Mouse (Mus musculus) liver, adult 2 months (tissue): ENCODE results near the gene Gabrr2.

Experiments used
- CTCF ChIP-seq: fragments of 200-500 bp; IDR thresholded peaks from 2 replicates; pipeline ENCODE4 v1.5.1; 2011; ENCODE audit warnings: low read depth, low read length, control low read depth
- POLR2A ChIP-seq: fragments of 200-500 bp; IDR thresholded peaks from 2 replicates; pipeline ENCODE4 v1.6.1; 2011; ENCODE audit warnings: low read length, control low read depth; ENCODE audit not compliant: insufficient read depth; ENCODE audit errors: extremely low read depth

DNA sequence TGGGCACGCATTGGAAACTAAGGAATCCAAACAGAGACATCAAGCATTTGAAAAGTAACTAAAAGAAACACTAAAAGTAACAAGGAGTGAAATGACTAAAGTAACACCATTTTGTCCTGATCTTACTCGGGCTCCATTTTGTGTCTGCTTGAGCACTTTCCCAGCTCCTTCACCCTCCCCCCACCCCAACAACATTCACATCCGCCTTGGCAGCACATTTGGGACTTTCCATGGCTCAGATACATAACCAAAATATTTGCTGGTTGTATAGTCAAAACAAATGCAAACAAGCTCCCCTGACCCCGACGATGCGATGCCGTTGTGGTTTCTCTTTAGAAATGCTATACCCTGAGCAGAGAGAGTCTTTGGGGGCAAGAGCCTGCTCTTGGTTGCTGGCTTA is 33.7 kb upstream of the Gabrr2 start:
- TF ChIP-seq CTCF (no peak), POLR2A (no peak)
